Mouse (Mus musculus): ENCODE measurements around the gene Ptprg. TPM values are rescaled to one million over a fixed set of nuclear protein-coding genes. Genes with fewer than 3 reads are reported as not detected.

Gene Ptprg
- polyA plus RNA-seq, 1 experiment from 2014 or later = 34.4 TPM

GRCm38 (mm10) chr14:12070856-12071465 is 517.6 kb downstream of the Ptprg start:
- Histone ChIP-seq H3K9ac (no peak overlapping the region), H3K9me3 (no peaks in the 10 kb centered on the region), H3K27ac (no peak overlapping the region), H3K36me3 (no peaks in the 10 kb centered on the region), H3K27me3 (no peaks in the 10 kb centered on the region), H3K4me1 (peaks cover 25% of the 10 kb centered on the region), H3K4me3 (no peak overlapping the region), H3K4me2 (no peak overlapping the region)
- WGBS = 55% methylated on average over 7 of the region's 7 CpGs
- ATAC-seq (ENCODE audit: insufficient number of reproducible peaks, insufficient read depth, low FRiP score, low TSS enrichment, low read depth) = no peak

- no peak overlapping the region for H3K27ac ChIP-seq
- no peaks in the 10 kb centered on the region for H3K27me3 ChIP-seq
- no peaks in the 10 kb centered on the region for H3K9me3 ChIP-seq
- WGBS = 39% methylated on average over 7 of the region's 7 CpGs
- no peak overlapping the region for H3K4me3 ChIP-seq
- no peaks in the 10 kb centered on the region for H3K36me3 ChIP-seq
- no peak for ATAC-seq (ENCODE audit: insufficient number of reproducible peaks, insufficient read depth, low FRiP score, low TSS enrichment, low read depth)
- peaks cover 31% of the 10 kb centered on the region for H3K4me1 ChIP-seq
- no peak overlapping the region for H3K9ac ChIP-seq
- H3K4me2 ChIP-seq = no peak overlapping the region
Observed at GRCm38 (mm10) chr14:12072026-12072861, 518.9 kb downstream of the Ptprg start.

GRCm38 (mm10) chr14:12073408-12074107 is 520.2 kb downstream of the Ptprg start:
- WGBS = 61% methylated on average over 2 of the region's 2 CpGs
- H3K9me3 ChIP-seq = no peaks in the 10 kb centered on the region

GRCm38 (mm10) chr14:12077193-12077592 is 523.9 kb downstream of the Ptprg start:
- H3K4me3 ChIP-seq = no peak overlapping the region
- no peak overlapping the region for H3K9ac ChIP-seq
- no peaks in the 10 kb centered on the region for H3K9me3 ChIP-seq
- ATAC-seq (ENCODE audit: insufficient number of reproducible peaks, insufficient read depth, low FRiP score, low TSS enrichment, low read depth) = no peak
- H3K4me2 ChIP-seq = no peak overlapping the region
- H3K36me3 ChIP-seq = no peaks in the 10 kb centered on the region
- peaks cover 34% of the 10 kb centered on the region for H3K4me1 ChIP-seq
- H3K27ac ChIP-seq = no peak overlapping the region
- H3K27me3 ChIP-seq = no peaks in the 10 kb centered on the region
- WGBS = 86% methylated on average over 7 of the region's 7 CpGs

More at GRCm38 (mm10) chr14:12073408-12074107, 520.2 kb downstream of the Ptprg start:
- ATAC-seq (ENCODE audit: insufficient number of reproducible peaks, insufficient read depth, low FRiP score, low TSS enrichment, low read depth) = no peak
- H3K4me2 ChIP-seq = no peak overlapping the region
- H3K27me3 ChIP-seq = no peaks in the 10 kb centered on the region
- no peaks in the 10 kb centered on the region for H3K36me3 ChIP-seq
- H3K4me1 ChIP-seq = peaks cover 31% of the 10 kb centered on the region
- H3K9ac ChIP-seq = no peak overlapping the region
- H3K27ac ChIP-seq = no peak overlapping the region
- H3K4me3 ChIP-seq = no peak overlapping the region

- no peak overlapping the region for H3K4me3 ChIP-seq
- 49% methylated on average over 6 of the region's 6 CpGs for WGBS
- no peak overlapping the region for H3K27ac ChIP-seq
- no peak for ATAC-seq (ENCODE audit: insufficient number of reproducible peaks, insufficient read depth, low FRiP score, low TSS enrichment, low read depth)
- no peak overlapping the region for H3K9ac ChIP-seq
- H3K9me3 ChIP-seq = no peaks in the 10 kb centered on the region
- H3K27me3 ChIP-seq = no peaks in the 10 kb centered on the region
- H3K36me3 ChIP-seq = no peaks in the 10 kb centered on the region
- peaks cover 33% of the 10 kb centered on the region for H3K4me1 ChIP-seq
- H3K4me2 ChIP-seq = no peak overlapping the region
Observed at GRCm38 (mm10) chr14:12079250-12079649, 525.9 kb downstream of the Ptprg start.

GRCm38 (mm10) chr14:12079833-12080401 is 526.6 kb downstream of the Ptprg start:
- Histone ChIP-seq H3K27me3 (no peaks in the 10 kb centered on the region), H3K9ac (no peak overlapping the region), H3K4me3 (no peak overlapping the region), H3K4me1 (peaks cover 33% of the 10 kb centered on the region), H3K36me3 (no peaks in the 10 kb centered on the region), H3K9me3 (no peaks in the 10 kb centered on the region), H3K27ac (no peak overlapping the region), H3K4me2 (no peak overlapping the region)
- WGBS = 48% methylated on average over 4 of the region's 4 CpGs
- ATAC-seq (ENCODE audit: insufficient number of reproducible peaks, insufficient read depth, low FRiP score, low TSS enrichment, low read depth) = no peak

GRCm38 (mm10) chr14:12082131-12082921 is 529.0 kb downstream of the Ptprg start:
- Histone ChIP-seq H3K4me3 (no peak overlapping the region), H3K27ac (no peak overlapping the region), H3K9me3 (no peaks in the 10 kb centered on the region), H3K27me3 (no peaks in the 10 kb centered on the region), H3K4me2 (no peak overlapping the region), H3K9ac (no peak overlapping the region), H3K4me1 (peaks cover 43% of the 10 kb centered on the region), H3K36me3 (no peaks in the 10 kb centered on the region)
- WGBS = 27% methylated on average over 6 of the region's 6 CpGs
- no peak for ATAC-seq (ENCODE audit: insufficient number of reproducible peaks, insufficient read depth, low FRiP score, low TSS enrichment, low read depth)

- Histone ChIP-seq H3K9me3 (no peaks in the 10 kb centered on the region), H3K36me3 (no peaks in the 10 kb centered on the region), H3K27ac (no peak overlapping the region), H3K27me3 (no peaks in the 10 kb centered on the region), H3K4me2 (no peak overlapping the region), H3K4me1 (peaks cover 39% of the 10 kb centered on the region), H3K9ac (no peak overlapping the region), H3K4me3 (no peak overlapping the region)
- WGBS = 74% methylated on average over 4 of the region's 4 CpGs
- no peak for ATAC-seq (ENCODE audit: insufficient number of reproducible peaks, insufficient read depth, low FRiP score, low TSS enrichment, low read depth)
Observed at GRCm38 (mm10) chr14:12084076-12084475, 530.7 kb downstream of the Ptprg start.

- Histone ChIP-seq H3K36me3 (no peaks in the 10 kb centered on the region), H3K9ac (no peak overlapping the region), H3K4me1 (peaks cover 29% of the 10 kb centered on the region), H3K27ac (no peak overlapping the region), H3K9me3 (no peaks in the 10 kb centered on the region), H3K4me2 (no peak overlapping the region), H3K4me3 (no peak overlapping the region), H3K27me3 (no peaks in the 10 kb centered on the region)
- WGBS = 86% methylated on average over 4 of the region's 4 CpGs
- ATAC-seq (ENCODE audit: insufficient number of reproducible peaks, insufficient read depth, low FRiP score, low TSS enrichment, low read depth) = no peak
Observed at GRCm38 (mm10) chr14:12085078-12085477, 531.7 kb downstream of the Ptprg start.

GRCm38 (mm10) chr14:12086167-12086566 is 532.8 kb downstream of the Ptprg start:
- WGBS = 26% methylated on average over 5 of the region's 5 CpGs
- peaks cover 27% of the 10 kb centered on the region for H3K4me1 ChIP-seq
- no peaks in the 10 kb centered on the region for H3K27me3 ChIP-seq
- no peaks in the 10 kb centered on the region for H3K9me3 ChIP-seq
- H3K36me3 ChIP-seq = no peaks in the 10 kb centered on the region
- no peak overlapping the region for H3K9ac ChIP-seq
- no peak for ATAC-seq (ENCODE audit: insufficient number of reproducible peaks, insufficient read depth, low FRiP score, low TSS enrichment, low read depth)
- H3K4me2 ChIP-seq = 0 out of 2 replicates have a peak overlapping the region, but pooled peaks have one; percentile 14
- no peak overlapping the region for H3K4me3 ChIP-seq
- H3K27ac ChIP-seq = peak overlapping the region; percentile 48

- no peaks in the 10 kb centered on the region for H3K9me3 ChIP-seq
- ATAC-seq (ENCODE audit: insufficient number of reproducible peaks, insufficient read depth, low FRiP score, low TSS enrichment, low read depth) = no peak
- H3K9ac ChIP-seq = no peak overlapping the region
- peaks cover 16% of the 10 kb centered on the region for H3K4me1 ChIP-seq
- no peak overlapping the region for H3K27ac ChIP-seq
- no peak overlapping the region for H3K4me3 ChIP-seq
- H3K4me2 ChIP-seq = no peak overlapping the region
- H3K36me3 ChIP-seq = no peaks in the 10 kb centered on the region
- no peaks in the 10 kb centered on the region for H3K27me3 ChIP-seq
Observed at GRCm38 (mm10) chr14:12089954-12090353, 536.6 kb downstream of the Ptprg start.

Measured in embryonic facial prominence, embryonic 13.5 days (tissue).